Mouse (Mus musculus) telencephalon, adult 2 months (tissue): ENCODE data around the gene Apoh.
A peak's percentile ranks its signal among the peaks of the same experiment; 100 is the strongest.

ENCODE experiments used
- DNase-seq: peaks from one replicate; pipeline ENCODE4 v3.0.0-alpha.2; 2011; ENCODE audit warnings: low read depth, low spot score

The Apoh gene

DNA sequence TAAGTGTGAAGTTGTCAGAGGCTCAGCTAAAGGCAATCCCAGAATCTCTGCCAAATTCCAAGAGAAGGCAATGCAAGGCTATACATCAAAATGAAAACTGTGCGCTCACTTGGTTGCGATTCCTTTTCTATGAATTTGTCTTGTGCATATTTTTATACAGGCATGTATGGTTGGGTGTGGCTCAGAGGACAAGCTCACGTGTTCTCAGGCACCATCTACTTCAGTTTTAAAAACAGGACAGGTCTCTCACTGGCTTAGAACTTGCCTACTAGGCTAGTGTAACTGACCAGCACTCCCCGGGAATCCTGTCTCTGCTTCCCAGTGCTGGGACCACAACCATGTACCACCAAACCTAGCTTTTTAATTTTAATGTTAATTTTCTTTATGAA lies 35.2 kb downstream of the Apoh start:
- no peak for DNase-seq

DNA sequence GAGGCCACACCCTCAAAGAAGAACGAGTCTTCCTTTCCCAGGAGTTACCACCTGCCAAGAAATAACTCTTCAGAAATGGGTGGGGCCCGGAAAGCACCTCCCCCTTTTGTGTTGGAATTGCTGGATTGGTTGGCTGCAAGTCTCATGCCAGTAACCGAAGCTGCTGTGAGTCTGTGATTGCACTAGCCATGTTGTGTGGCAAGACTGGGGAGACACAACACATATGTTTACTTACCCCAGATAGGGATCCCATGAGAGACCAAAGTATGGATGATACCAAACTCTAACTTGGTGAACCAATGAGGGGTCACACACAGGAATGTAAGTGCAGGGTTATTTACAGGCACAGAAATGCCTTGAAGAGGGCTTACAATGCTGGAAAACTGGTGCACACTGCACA lies 39.5 kb downstream of the Apoh start:
- DNase-seq = no peak

DNA sequence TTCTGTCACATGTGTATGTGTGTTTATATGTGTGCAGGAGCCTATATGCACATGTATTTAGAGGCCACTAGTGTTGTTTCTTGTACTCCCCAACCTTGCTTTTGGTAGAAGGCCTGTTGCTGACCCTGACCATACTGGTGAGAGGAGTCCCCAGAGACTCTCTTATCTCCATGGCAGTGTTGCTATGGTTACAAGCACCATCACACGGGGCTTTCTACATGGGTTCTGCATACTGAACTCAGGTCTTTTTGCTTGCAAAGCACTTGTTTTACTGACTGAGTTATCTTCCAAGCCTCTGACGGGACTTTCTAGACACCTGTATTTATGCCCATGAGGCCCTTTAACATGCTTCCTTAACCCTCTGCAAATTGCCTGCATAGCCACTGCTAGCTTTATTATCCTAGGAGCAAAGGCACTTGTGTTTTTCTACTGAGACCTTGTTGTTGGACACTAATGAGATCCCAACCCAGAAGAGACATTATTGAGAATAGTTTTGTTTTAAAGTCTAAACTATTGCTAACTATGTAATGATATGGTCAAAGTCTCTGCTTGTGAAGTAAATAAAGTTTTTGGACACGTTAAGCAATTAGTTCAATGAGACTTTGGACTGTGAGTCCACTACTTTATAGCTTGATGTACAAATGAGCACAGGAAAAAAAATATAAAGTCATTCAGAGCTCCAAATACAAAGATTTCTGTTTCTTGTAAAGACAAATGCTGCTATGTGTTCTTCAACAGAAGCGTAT lies 41.9 kb downstream of the Apoh start:
- DNase-seq = no peak

DNA sequence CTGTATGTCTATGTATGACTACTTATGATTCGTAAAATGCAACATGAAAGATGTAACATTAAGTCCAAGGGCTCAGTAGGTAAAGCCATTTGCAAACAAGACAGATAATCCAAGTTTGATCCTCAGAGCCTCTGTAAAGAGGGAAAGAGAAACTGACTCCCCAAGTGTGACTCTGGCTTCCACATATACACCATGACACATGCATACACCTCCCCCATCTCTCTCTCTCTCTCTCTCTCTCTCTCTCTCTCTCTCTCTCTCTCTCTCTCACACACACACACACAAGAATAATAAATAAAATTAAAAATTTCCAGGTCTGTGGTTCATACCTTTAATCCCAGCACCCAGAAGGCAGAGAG lies 42.5 kb downstream of the Apoh start:
- no peak for DNase-seq

DNA sequence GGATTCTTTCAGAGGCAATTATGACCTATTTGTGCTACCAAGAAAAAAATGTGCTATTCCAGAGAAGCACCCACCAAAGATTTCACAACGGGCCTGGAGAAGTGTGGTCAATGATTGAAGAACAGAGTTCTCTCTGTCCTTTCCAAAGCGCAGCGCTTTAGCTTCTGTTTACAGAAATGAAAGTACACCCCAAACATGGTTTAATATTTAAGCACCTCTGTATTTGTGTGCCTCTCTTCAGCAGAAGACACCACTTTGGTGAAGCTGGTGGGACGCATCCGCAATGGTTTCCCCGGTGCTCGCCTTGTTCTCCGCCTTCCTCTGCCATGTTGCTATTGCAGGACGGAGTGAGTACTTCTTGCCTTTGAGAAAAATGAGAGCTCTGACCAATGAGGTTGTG lies 51.9 kb downstream of the Apoh start:
- DNase-seq = no peak

DNA sequence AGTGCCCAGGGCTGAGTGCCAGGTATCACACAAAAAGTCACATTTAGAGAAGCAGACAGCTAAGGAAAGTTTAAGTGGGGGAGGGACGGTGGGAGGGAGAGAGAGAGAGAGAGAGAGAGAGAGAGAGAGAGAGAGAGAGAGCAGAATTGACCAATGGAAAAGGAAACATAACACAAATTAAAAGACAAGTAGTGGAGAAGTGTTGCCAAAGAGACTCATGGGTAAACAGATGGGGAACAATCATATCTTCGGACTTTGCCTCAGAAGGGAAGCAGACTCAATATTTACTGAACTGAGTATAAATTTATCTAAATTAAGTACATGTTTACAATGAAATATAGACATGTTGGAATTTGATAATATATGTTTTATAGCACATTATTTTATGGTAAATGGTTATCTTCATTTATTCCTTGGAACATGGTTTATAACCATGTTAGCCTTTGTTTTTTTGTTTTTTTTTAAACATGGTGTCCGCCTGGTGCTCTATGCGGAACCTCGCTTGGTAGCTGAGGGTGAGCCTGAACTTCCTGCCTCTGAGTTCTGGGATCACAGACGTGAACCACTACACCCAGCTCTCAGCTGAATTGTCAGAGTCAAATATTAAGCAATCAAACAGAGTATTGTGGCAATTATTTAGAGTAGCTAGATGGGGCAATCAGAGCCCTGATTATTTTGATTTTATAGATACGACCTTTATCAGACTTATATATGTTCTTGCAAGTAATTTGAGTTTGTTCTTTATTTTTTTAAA lies 53.1 kb downstream of the Apoh start:
- DNase-seq = no peak

DNA sequence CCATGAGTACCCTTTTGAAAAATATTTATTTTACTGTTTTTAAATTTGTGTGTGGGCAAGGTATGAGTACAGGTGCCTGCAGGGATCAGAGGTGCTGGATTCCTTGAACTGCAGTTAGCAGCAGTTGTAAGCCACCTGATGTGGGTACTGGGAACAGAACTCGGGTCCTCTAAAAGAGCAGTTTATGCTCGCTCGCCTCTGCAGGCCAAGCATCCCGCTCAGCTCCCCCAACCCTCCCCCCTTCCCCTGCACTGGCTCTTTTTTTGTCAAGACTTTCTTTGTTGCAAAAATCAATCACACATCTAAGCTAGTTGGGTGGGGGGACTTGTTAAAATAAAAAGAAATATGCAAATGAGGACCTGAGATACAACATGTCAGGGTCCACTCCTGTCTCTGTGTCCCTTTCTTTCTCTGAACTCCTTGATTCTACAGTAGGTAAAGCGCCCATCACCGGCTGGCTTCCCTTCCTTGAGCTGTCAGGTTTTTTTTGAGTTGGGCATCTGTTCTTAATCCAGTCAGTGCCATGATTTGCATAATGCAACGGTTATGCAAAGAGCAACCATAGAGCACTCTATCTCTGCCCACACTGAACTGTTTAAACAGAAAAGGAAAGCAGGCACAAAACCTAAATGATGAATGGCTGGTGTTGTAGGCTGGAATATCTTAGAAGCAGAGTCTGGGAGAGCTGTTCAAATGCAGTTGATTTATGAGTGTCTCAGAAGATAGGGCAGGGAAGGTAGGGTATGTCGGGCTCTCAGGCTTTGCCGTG lies 66.9 kb downstream of the Apoh start:
- DNase-seq = peak; percentile 79

DNA sequence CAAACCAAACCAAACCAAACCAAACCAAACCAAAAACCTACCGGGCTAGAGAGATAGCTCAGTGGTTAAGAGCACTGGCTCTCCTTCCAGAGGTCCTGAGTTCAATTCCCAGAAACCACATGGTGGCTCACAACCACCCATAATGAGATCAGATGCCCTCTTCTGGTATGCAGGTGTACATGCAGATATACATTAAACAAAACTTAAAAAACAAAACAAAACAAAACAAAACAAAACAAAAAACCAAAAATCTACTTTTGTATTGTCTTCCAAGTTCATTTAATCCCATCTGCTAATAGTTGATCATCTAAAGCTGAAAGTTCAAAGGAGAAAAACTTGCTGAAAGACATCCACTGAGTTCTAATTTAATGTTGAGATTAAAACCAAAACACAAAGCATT lies 73.2 kb downstream of the Apoh start:
- no peak for DNase-seq

DNA sequence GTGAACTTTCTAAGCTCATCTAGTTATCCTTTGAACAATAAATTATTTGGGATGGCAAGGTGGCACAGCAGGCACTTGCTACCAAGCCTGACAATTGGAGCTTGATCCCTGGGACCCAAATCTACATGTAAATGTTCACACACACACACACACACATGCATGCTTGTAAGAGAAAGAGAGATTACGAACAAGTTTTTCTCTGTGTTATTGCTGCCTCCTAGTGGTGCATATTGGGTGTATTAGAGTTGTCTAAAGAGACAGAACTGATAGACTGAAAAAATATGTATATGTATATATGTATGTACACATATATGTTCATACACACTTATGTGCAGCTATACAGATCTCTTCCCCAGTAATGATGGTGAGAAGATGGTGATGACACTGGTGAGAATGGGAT lies 75.4 kb downstream of the Apoh start:
- peak; percentile 51 for DNase-seq

DNA sequence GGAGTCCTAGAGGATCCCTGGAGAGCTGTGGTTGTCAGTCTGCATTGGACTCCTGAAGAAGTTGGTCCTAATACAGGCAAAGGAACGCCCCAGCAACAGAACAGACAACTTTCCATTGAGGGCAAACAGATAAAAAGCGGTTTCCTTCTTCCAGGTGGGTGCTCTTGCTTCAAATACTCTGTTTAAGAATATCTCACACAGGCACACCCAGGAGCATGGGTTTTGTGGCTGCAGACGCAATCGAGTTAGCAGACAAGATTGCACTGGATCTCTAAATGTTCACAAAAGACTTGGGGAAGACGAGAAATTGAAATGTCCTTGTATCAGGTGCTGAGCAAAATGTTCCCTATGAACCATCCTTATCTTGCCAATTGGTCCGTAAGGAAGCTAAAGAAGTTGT lies 76.1 kb downstream of the Apoh start:
- no peak for DNase-seq

DNA sequence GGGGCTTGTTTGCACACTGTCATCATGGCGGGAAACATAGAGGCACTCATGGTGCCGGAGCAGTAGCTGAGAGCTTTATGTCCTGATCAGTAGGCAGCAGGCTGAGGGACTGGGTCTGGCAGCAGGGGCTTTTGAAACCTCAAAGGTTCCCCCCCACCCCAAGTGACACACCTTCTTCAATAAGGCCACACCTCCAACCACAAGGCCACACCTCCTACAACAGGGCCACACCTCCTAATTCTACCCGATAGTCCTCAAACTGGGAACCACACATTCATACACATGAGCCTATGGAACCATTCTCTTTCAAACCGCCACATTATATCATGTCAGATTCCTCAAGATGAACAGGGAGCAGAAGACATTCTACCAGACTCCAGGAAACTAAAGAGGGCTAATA lies 77.6 kb downstream of the Apoh start:
- DNase-seq = no peak

DNA sequence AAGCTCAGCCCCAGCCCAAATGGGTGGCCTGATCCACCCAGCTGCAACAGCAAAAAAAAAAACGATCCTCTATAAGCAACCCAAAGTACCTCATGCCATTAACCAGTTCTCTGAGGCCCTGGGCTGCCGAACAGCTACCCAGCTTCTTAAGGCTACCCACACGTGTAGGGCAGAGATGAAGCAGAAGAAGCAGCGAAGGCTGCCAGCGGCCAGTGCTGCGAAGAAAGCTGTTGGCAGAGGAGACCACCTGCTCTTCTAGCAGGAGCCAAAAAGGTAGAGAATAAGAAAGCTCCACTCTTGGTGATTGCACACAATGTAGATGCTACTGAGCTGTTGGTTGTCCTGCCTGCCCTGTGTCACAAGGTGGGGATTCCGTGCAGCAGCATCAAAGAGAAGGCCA lies 80.1 kb downstream of the Apoh start:
- DNase-seq = no peak

DNA sequence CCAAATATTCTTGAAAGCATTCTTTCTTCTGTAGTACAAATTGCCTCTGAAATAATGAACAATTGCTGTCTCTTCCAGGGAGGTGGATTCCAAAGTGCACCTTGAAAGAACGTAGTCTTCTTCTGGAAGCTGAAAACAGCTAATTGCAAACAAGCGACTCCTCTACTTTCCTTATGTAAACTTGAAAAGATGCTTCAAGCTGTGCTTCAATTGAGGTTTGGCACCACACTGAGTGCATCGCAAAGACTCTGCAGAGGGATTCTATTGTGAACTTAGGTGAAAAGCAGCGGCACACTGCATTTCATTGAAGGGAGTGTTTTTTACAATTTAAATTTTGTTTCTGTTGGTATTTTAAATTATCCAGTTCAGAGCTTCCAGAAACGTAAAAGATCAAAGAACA lies 81.0 kb downstream of the Apoh start:
- DNase-seq = peak; percentile 16

DNA sequence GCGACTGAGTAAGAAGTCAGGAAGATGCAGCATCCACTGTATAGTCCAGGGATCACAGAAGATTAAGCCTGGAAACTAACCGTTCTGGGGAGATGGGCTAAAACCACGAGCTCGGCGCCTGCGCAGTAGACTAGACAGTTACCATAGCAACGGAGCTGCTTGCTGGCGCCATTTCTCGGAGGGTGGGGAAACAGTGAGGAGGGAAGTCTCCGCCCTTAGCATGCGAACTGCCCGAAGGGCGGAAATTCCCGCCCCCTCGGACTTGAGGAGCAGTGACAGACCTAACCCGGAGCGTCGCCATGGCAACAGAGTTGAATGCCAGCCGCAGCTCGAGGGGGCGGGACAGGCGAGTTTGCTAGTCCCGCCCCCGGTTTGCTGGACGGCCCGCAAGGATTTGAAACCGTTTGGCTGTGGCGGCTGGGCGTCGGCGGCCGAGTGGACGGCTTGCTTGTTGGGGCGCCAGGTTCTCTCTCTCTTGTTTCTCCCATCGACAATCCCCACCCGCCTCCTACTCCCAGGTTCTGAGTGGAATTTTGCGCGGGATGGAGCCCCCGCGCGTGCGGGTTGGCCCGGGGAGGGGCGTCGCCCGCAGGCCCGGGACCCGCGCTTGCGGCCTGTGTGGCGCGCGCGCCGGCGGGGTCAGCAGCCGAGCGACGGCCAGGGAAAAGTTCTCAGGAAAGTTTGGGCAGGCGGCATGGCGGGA lies 81.9 kb downstream of the Apoh start, which contains the start of gene Cep112:
Gene Cep112 (plus strand): TSS at position 304 of the 703 bp plus-strand sequence.
- peak; percentile 98 for DNase-seq

DNA sequence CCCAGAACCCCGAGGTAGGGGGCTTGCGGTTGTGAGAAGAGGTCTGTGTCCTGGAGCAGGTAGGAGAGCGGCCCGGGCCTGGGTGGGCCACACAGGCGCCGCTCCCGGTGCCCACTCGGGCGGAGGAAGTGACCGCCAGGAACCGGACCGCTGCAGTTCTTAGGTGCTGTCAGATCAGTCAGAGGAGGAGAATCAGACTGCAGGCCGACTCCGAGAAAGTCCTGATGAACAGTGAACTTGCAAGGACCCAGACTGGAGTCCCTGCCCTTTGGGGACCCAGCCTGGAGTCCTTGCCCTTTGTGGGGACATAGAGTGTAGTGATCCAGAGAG lies 82.4 kb downstream of the Apoh start:
- DNase-seq = no peak

DNA sequence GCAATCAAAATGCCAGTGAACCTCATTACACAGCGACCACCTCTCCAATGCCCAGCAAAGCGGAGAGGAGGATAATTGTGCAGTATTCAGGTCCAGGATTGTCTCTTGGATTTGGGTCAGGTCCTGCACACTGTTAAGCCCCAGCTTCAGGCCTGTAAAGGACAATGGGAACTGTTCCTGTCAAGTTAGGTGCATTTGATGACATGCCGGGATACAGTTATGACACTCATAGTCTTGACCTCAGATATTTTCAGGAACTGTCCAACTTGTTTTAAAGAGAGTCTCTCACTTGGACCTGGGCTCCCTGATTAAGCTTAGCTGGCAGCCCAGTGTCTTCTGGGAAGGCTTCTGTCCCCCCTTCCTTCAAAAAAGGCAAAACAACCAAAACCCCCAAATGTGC lies 82.9 kb downstream of the Apoh start:
- DNase-seq = no peak

DNA sequence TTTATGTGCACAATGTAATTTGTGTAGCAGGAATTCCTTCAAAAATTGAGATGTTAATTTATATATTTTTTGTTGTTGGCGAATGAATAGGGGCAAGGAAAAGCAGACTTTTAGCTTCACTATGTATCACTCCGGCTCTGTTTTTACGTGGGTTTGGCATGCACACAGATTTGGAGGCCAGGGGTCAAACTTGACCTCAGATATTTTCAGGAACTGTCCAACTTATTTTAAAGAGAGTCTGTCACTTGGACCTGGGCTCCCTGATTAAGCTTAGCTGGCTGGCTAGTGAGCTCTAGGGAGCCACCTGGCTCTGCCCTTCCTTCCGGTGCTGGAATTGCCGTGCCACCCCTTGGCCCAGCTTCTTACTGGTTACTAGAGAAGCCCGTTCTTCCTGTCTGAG lies 84.0 kb downstream of the Apoh start:
- DNase-seq = no peak

DNA sequence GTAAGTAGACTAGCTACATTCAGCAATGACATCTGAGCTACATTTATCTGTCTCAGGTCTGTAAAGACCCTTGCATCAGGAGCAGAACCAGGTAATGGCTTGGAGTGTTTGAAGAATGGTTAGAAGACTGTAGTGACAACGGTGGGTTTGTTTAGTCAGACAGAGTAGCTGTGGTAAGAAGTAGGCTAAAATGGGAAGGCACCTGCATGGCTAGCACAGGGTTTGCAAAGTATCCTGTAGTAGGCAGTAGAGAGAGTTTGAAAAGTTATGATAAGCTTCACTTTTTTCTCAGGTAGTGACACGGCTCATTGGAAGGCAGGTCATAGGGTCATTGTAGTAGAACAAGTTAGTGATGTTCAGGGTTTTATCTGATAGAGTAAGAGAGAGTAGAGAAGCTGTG lies 85.9 kb downstream of the Apoh start:
- no peak for DNase-seq

DNA sequence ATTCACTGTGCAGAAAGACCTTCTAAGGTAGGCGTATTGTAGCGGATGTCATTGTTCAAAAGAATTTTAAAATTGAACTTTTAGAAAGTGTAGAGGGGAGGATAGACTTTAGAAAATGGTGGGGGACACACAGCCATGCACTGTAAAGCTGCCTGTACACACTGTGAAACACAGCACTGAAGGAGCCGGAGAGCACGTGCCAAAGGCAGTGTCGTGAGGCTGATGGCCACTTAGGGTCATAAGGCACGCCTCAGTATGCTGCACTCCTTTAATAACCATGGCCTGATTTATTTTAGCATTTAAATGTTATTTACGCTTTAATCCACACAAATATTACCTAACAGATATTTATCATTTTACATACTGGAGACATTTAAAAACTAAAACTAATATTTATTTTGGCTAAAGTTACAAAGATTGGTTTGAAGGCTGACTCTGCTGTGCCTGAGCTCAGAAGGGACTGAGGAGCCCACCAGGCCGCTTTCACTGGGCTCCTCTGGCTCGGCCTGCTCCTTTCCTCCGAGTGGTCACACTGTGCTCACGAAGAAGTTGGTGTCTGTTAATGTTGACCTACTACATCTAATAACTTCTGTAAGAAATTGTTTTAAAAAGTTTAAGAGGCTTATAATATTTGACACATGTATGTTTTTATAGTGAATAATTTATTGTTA lies 100.9 kb downstream of the Apoh start:
- no peak for DNase-seq

DNA sequence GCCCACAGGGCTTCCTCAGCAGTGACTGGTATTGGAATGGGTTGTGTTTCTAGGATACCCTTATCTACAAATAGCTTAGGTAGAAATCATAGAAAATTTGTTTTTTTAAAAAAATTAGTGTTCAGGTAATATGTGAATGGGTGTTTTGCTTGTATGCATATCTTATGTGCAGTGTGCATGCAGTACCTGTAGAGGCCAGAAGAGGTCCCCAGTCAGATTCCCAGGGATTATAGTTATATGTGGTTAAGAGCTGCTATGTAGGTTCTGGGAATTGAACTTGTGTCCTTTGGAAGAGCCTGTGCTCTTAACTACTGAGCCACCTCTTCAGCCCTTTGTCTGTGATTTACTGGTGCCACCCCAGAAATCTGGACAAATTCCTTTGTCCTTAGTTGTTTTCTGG lies 104.0 kb downstream of the Apoh start:
- DNase-seq = no peak

DNA sequence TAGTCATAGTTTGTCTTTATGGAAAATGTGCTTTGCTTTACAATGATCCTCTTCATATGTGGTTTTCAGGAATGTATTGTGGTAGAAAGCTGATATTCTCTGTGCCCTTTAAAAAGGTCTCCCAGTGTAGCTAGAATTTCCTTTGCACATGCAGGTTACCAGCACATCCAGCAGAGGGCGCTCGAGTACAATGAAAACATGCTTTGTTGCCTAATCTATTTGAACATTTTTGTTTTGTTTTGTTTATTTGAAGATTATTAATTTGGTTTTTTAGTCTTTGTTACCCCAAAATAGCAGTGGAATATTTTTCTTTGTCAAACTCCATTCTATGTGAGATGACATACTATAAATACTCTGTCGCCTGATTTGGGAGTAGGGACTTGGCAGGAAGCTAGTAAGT lies 106.7 kb downstream of the Apoh start:
- DNase-seq = peak; percentile 34

DNA sequence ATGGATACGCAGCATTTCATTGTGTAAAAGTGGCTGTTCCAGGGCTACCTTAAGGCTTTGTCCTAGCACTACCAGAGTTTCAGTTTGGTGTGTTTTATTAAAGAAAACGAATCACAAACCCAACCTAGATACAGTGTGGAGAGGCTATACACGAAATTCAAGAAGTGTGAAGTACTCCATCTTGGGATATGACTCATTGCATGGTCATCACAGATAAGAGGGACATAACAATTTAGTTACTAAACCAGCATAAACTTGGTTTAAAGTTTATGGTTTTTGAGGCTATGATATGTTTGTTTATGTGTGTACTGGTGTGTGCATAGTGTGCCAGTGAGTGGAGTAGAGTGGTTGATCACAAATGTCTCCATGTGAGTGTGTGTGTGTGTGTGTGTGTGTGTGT lies 116.4 kb downstream of the Apoh start:
- DNase-seq = no peak
